Mouse (Mus musculus) liver, adult (tissue): ENCODE measurements around the gene Sox13.

ENCODE experiments used
- GATA4 ChIP-seq: IDR thresholded peaks from 2 replicates; pipeline ENCODE4 v1.6.1; 2014; ENCODE audit warnings: mild to moderate bottlenecking, low read length; ENCODE audit not compliant: insufficient replicate concordance

Gene Sox13

DNA sequence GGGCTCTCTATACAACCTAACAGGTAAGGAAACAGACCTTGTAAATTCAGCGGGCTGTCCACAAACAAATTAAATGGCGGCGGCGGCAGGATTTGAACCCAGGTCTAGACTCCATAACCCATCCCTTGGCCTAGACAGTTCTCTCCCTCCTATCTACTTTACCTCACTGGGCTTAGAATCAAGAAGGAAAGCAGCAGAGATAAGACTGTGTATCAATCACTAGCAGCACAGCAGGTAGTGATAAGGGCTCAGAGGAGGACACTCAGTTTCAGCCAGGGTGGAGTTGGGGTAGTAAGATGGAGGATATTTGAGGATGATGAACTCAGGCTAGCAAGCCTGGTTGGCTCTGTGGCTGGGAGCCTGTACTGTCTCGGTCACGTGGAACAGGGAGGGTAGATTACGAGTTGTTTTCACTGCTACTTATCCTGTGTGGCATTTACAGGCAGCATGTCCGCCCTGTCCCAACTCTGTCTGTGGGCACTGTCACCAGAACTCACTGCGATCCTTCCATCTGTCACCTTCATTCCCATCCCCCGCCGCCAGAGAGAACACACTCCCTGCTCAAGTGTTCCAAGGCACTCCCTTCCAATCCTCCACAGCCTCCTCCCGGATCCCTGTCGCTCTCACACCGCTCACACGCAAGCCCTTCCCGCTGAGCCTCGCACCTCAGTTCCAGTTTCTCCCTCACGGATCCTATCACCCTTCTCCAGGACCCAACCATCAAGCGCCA is 36.5 kb downstream of the Sox13 start:
- TF ChIP-seq GATA4, result no peak

DNA sequence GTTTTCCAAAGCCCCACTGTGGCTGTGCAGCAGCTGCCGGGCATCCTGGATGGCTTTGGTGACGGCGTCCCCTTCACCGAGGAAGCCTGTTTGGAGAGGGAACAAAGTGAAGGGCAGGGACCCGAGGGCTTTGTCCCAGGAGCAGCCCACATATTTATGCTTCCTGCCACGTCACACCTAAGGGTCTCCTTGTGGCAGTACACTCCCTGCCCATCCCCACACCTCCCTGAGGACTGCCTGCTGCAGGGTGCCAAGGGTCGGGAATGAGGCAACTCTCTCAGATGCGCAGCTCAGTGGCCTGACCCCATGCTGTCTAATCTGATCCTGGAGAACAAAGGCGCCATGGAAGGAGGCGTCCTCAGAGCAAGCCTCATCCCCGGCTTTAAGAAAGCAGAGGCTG is 38.0 kb downstream of the Sox13 start:
- no peak for TF ChIP-seq GATA4

DNA sequence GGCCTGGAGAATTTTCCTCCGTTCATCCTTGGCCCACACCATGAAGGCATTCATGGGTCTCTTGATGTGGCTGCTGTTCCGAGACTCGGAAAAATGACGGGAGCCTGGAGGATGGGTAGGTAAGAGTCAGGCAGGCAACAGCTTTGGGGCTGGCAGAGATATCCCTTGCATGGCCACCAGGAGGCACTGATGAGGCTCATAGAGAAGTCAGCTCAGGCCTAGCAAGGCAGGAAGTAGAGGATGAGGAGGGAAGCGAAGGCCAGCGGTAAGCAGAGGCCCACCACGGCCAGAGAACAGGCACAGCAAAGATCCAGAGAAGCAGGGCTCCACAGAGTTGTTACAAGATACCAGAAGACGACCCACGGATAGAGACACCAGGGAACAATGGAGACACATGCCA is 38.7 kb downstream of the Sox13 start:
- no peak for TF ChIP-seq GATA4

DNA sequence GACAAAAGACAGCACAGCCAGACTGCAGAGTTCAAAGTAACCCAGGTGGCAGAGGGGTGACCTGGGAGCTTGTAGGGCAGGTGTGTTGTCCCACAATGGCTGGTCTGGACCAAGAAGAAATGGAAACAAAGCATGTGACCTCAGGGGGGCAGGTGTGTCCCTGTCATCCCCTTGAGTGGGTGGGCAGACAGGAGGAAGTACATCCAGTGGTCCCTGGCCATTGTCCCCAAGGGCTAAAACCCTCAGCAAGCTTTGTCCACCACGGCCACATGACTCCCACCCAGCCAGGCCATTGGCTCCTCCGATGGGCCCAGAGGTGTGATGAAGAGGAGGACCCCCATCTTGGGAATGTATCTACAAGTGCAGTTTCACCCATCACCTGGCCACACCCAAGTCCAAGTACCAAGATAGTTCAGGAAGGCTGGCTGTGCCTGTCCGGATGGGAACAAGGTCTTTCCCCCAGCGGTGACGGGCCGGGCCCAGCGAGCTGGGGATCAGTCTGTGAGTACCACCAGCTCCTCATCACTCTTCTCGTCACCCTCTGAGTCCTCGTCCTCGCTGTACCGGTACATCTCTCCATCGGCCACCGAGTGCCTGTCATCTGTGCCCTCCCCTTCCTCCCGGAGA is 40.9 kb downstream of the Sox13 start:
- no peak for TF ChIP-seq GATA4

DNA sequence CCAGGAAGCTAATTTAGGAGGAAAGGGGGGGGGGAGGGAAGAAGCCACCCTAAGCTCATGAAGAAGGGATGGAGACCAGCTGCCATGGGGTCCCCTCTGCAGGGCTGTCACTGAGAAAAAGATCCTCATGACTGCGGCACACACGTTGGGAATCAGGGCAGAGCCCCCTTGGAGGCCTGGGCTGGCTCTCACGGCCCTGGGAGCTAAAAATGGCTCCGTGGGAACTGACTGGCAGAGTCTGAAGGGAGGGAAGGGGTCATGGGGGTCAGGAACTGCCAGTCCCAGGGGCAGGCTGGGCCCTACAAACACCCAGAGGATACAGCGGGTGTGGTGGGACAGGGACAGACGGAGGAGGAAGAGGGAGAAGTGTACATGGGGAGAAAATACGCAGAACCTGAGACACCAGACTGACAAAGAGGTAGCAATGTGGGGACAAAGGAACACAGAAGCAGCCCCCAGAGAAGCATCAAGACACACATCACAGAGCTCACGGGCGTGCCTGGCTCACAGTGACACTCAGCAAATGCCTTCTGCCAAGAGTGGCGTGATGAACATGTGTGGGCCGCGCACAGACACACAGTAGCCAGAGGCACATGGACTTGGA is 41.5 kb downstream of the Sox13 start:
- no peak for TF ChIP-seq GATA4

DNA sequence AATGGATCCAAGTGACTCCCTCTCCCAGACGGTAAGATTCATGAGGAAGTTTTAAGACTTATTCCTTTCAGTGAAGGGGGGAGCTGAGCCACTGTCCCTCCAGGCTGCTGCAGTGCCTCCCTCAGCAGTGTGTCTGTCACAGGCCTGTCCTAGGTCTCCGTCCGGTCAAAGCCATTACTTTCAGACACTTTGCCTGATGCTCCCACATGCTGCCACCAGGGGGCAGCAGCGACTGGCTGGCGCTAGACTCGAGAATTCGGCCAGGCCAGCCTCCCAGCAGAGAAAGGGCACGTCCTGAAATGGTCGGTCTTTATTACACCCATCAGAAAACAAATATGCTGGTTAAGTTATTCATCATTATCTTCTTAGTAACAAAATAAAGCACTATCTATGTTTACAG is 42.2 kb downstream of the Sox13 start:
- no peak for TF ChIP-seq GATA4

DNA sequence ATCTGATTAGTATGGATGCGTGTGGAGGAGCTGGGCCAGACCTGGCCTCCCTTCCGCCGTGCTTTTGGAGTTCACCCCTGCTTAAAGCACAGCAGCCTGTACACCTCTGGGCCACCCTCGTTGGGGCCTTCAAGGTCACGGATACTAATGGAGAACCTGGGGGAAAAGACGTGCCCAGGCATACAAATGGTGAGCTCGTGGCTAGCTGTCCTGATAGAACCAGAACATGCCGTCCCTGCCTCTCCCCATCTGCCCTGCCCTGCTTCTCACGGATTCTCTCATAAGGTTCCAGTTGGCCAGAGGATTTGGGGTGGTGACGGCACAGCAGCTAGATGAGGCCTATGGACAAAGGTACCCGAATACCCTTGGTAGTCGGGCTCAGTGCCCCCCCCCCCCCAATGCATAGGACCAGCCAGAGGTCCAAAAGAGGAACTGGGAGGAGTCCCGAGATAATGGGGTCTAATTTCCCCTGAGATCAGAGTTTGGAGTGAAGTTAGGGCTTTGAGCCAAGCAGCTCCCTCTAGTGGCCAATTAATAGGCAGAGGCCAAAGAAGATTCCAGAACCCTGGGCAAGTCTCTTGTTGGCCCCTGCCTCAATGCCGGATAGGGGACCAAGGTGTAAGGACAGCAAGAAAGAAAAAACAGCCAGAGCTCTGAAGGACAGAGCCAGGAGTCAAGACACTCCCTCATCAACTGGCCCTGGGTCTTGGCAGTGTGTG is 43.7 kb downstream of the Sox13 start:
- TF ChIP-seq GATA4, result no peak

DNA sequence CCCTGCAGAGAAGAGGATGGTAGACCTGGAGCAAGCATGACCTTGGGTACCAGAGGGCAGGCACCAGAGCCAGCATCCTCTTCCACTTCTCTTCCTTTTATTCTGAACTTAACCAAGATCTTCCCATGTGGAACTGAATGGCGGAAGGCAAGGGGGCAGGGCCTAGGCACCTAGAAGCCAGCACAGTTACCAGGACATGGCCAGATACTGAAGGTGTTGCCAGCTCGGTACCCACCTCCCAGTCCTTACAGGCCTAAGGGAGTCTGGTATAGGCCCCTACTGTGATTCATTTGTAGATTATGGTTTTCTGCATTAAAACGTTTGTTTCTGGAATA is 44.2 kb downstream of the Sox13 start:
- no peak for TF ChIP-seq GATA4

DNA sequence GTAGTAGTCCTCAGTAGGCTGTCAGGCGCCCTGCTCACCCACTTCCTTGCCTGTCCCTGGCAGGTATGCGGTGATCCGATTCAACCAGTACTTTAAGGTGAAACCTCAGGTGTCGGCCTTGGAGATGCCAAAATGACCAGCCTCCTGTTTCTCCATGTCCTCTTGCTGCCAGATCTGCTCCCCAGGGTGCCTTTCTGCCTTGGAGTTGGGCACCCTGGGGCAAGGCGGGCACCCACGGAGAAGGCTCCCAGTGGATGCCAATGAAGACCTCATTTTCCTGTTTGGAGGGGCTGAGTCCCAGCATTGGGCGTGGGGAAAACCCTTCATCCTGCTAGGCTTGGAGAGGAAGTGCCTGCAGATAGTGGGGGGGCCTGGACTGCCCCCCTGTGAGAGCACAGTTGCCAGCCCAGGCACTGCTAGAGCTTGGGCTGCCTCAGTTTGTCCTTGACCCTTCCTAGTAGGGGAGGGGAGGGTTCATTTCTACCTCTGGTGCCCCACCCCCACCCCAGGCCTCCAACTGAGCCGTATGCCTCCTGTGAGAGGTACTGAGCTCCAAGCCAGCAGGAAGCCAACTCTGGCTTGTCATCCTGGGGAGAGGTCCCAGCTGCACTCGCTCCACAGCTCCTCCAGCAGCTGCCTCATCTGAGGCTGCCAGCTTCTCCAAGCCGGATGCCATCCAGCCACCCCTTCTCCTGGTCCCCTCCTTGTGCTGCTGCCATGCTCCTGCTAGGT is 44.8 kb downstream of the Sox13 start:
- no peak for TF ChIP-seq GATA4

DNA sequence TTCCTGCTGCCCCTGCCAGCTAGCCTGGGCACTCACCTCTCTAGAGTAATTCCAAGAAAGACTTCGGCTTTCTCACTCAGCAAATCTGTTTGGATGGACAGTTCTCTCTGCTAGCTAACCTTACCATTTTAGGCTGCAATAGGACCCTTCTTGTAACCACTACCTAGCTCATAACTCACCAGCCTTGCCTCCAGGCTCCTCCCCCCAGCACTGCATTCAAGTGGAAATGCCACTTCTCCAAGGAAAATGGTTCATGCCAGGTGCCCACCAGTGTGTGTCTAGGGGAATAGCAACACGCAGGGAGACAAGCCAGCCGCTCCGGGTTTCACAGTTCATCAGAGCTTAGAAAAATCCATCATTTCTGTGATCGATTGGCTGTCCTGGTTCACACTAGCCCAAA is 46.6 kb downstream of the Sox13 start:
- TF ChIP-seq GATA4, result no peak

DNA sequence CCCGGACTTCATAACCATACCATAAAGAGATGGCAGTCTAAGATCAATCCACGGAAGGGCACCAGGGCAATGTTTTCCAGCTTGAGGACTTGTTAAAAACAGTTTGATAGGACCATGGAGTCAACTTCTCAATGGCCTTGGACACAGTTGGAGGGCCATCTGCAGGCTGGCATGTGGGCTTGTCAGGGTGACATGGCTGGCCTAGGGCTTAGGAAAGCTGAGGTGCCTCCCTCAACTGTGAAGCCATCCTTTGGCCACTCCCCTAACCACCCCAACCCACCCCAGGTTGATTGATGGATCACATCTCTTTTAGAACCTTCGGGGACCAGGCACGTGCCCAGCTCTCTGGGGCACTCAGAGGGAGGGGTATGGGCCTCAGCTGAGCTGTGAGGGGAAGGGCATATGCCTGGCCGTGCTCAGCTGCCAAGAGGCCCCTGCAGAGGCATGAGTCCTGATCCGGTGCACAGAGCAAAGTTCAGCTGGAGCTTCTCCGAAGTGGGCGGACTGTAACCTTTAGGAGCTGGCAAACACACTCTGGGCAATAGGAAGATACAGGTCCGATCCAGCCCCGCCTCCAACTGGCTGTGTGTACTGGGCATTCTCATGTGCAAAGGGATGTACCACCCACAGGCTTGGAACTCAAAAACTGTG is 48.4 kb downstream of the Sox13 start:
- TF ChIP-seq GATA4, result no peak

DNA sequence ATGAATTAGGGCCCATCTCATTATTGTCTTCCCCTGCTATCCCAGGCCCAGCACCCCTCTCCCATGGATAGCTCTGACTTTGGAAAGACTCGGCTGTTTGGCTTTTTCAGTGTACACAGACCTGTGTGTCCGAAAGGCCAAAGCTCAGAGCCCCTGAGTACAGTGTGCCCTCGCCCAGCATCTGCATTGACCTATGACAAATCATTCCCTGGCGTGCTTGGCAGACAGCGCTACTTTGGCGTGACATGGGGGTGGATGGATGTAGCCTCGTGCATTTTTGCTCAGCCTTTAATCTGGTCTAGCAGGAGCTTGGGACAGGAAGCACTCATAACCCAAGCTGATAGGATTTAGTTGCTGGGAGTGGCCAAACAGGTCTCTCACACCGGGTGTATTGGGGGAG is 52.1 kb downstream of the Sox13 start:
- TF ChIP-seq GATA4, result no peak

DNA sequence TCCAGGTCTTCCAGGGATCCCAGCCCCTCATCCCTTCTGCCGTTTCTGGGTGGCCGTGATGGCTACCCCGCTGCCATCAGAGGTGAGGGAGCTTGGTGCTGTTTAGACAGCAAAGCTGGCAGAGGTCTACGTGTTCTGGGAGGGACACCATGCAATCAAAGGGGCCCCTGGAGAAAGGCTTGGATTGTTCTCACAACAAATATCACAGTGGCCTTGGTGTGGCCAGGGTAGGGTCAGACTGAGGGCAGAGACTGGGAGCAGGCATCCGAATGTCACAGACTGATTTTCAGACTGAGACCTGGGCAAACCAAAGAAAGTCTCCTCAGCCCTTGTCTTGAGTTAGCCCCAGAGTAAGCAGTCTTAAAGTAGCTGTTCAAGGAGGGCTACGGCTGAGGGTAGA is 52.7 kb downstream of the Sox13 start:
- no peak for TF ChIP-seq GATA4

DNA sequence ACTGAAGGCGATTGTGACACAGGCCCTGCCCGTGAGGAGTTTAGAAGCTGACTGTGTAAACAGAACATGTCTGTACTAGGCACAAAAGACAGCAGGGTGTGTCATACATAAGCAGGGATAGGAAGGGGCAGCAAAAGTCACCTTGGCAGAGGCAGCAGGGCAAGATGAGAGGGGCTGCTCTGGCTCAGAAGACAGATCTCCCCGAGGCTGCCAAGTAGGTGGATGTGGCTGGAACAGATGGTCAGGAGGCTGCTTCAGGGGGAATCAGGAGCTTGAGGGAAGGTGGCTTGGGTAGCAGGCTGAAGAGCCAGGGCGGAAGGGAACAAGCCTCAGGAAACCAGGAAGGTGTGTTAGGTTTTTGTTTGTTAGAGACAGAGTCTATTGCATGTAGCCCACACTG is 53.8 kb downstream of the Sox13 start:
- no peak for TF ChIP-seq GATA4

DNA sequence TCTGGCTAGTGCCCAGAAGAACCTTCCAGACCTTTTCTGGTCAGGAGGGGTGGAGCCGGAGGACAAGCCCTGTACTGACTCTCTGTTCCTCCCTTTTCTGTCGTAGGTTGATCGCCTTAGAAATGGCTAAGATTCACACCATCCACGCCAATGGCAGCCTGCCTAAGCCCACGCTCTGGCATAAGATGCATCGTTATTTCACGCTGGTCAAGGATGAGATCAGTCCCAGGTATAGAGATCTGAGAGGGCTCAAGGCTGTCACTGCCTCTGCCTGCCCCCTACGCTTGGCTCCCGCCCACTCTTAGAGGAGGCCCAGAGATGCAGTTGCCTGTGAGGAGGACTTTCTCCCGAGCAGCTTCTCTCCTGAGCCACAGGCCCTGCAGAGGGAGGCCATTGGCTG is 55.5 kb downstream of the Sox13 start:
- no peak for TF ChIP-seq GATA4
